Mouse (Mus musculus) kidney, embryonic 15.5 days (tissue): ENCODE measurements around the gene H2-T22. TPM values are rescaled to one million over a fixed set of nuclear protein-coding genes. Genes with fewer than 3 reads are reported as not detected.
A peak's percentile ranks its signal among the peaks of the same experiment; 100 is the strongest.

Source experiments
- ATAC-seq: fragments of 200-750 bp; cut with Nextera tagmentation; replicated peaks from 2 replicates; pipeline ENCODE4 v1.8.0; 2017; ENCODE audit warnings: moderate TSS enrichment; ENCODE audit not compliant: low FRiP score
- H3K27ac ChIP-seq: fragments of 300-500 bp; sonication (generic); 2 replicates; pipeline ENCODE4 v1.5.1; 2015; ENCODE audit warnings: mild to moderate bottlenecking, inconsistent platforms
- H3K27me3 ChIP-seq: fragments of 300-500 bp; sonication (generic); 2 replicates; pipeline ENCODE4 v1.6.1; 2015; ENCODE audit warnings: inconsistent platforms
- H3K36me3 ChIP-seq: fragments of 300-500 bp; sonication (generic); 2 replicates; pipeline ENCODE4 v1.6.1; 2015; ENCODE audit warnings: inconsistent platforms
- H3K4me1 ChIP-seq: fragments of 300-500 bp; sonication (generic); 2 replicates; pipeline ENCODE4 v1.6.1; 2015; ENCODE audit warnings: inconsistent platforms
- H3K4me2 ChIP-seq: fragments of 300-500 bp; sonication (generic); 2 replicates; pipeline ENCODE4 v1.6.1; 2015; ENCODE audit warnings: moderate library complexity, mild to moderate bottlenecking, inconsistent platforms
- H3K4me3 ChIP-seq: fragments of 300-500 bp; sonication (generic); replicated peaks from 2 replicates; pipeline ENCODE4 v1.5.1; 2015; ENCODE audit warnings: mild to moderate bottlenecking, inconsistent platforms
- H3K9ac ChIP-seq: fragments of 300-500 bp; sonication (generic); 2 replicates; pipeline ENCODE4 v1.6.1; 2015; ENCODE audit warnings: mild to moderate bottlenecking, inconsistent platforms
- H3K9me3 ChIP-seq: fragments of 300-500 bp; sonication (generic); replicated peaks from 2 replicates; pipeline ENCODE4 v1.6.1; 2016; ENCODE audit warnings: inconsistent platforms
- WGBS: fragments of 180-500 bp; shearing (Covaris S2); methylation state at CpG from one replicate; pipeline ENCODE4 v1.1.7; 2015; ENCODE audit warnings: mixed read lengths; 5-methylcytosine and 5-hydroxymethylcytosine counted together
- polyA plus RNA-seq: library from polyadenylated mRNA; unstranded; fragments of >200 nt; fragmentation: Nextera tagmentation; extraction: Ambion mirVana; gene quantifications from 2 replicates; pipeline ENCODE4 v1.2.1, GENCODE M21; 2015

H2-T22 gene
- polyA plus RNA-seq, 1 experiment from 2014 or later, result 14.1 TPM

DNA sequence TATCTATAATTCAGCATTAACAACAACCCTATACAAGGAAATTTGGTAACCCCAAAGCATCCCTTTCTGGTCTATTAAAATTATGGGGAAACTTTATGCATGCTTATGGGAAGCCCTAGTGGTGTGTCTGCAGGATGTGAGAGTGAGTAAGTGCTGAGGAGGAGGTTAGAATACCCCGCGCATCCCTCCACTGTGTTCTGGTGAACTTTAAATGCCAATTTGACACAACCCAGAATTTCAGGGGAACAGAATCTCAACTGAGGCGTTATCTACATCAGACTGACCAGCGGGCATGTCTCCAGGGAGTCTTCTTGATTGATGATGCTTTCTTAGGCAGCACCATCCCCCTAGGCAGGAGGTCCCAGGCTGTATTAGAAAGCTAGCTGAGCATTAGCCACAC, 16.6 kb downstream of the H2-T22 start:
- ATAC-seq, result no peak
- Histone ChIP-seq H3K4me1 (peaks cover 17% of the 10 kb centered on the region), H3K27ac (no peak overlapping the region), H3K9me3 (no peaks in the 10 kb centered on the region), H3K36me3 (no peaks in the 10 kb centered on the region), H3K4me3 (no peak overlapping the region), H3K27me3 (no peaks in the 10 kb centered on the region), H3K4me2 (no peak overlapping the region), H3K9ac (no peak overlapping the region)
- WGBS, result 70% methylated on average over 4 of the region's 4 CpGs

DNA sequence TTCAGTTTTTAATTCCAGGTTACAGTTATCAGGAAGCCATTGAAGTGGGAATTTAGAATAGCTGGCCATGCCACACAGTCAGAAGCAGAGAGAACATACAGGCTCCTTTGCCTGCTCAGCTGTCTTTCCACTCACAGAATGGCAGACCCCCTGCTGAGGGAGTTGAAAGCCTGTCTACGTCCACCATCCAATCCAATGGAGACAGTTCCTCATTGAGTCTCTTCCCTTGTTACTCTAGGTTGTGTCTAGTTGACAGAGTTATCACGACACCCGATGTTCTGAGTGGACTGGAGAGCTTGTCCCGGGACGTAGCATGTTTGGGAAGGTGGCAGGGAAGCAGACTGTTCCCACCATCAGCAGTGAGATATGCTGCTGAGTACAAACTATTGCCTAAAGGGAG, 17.4 kb downstream of the H2-T22 start:
- no peak for ATAC-seq
- 80% methylated on average over 5 of the region's 5 CpGs for WGBS
- H3K27me3 ChIP-seq, result no peaks in the 10 kb centered on the region
- no peak overlapping the region for H3K27ac ChIP-seq
- no peaks in the 10 kb centered on the region; the same call in 1 of the 2 replicates for H3K9me3 ChIP-seq
- peaks cover 17% of the 10 kb centered on the region for H3K4me1 ChIP-seq
- H3K4me3 ChIP-seq, result no peak overlapping the region
- no peak overlapping the region for H3K4me2 ChIP-seq
- no peak overlapping the region for H3K9ac ChIP-seq
- no peaks in the 10 kb centered on the region for H3K36me3 ChIP-seq

DNA sequence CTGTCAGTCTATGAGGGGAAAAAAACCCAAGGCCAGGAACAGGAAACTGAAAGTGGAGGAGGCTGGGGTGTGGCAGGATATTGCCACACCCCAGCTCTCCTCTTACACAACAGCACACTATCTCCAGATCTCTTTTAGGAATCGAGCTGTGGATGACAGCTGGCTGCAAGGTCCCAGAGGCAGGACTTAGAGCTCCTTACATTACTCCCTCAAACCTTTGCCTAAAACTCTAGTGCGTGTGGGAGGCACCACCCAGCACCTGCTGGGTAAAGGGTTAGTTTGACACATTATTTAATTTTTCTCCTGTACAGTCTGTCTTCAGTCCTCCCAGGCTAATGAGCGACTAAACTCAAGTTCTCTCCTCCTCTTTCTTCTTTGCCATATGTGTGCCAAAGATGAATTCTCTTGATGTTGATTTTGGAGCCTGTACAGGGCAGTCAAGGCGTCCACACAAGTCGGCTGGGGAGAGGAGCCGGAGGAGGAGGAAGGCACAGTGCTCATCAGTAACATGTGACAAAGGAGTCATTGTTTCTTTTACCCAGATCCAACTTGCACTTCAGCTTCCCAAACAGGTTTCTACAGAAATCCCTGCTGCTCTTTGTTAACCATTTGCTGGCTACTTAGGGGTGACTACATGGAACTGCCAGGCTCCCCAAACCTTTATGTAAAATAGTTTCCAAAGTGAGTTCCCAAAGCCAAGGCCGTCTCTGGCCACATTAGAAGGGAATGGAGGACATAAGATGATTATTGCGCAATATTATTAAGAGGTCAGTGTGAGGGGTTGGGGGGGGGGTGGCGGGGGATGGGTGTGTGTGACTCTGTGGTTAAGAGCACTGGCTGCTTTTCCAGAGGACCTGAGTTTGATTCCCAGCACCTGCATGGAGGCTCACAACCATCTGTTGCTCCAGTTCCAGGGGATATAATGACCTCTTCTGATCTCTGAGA, 18.6 kb downstream of the H2-T22 start:
- peak overlapping the region; percentile 21; the same call in 1 of the 2 replicates for H3K4me2 ChIP-seq
- ATAC-seq, result no peak
- WGBS, result 48% methylated on average over 9 of the region's 9 CpGs

DNA sequence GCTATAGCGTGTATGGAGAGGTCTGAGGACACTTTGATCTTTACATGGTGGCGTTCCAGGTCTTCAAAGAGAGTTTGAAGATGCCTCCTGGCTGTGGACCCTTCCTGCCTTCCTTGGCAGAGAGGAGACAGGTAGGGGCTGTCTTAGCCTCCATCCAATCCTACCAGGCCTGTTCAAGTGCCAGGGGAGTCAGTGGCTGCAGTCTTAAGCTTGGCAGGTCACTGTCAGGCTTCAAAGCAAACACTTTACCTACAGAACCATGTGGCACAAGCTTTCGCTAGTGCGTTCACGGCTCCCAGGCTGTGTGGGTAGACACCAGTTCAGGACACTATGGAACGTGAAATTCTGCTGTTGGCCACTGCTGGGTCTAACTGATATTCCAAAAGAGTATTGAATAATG, 19.6 kb downstream of the H2-T22 start:
- no peak overlapping the region for H3K27ac ChIP-seq

More for the DNA sequence above, 18.6 kb downstream of the H2-T22 start:
- Histone ChIP-seq H3K4me1 (peaks cover 17% of the 10 kb centered on the region), H3K27me3 (no peaks in the 10 kb centered on the region), H3K9ac (no peak overlapping the region), H3K9me3 (no peaks in the 10 kb centered on the region; the same call in 1 of the 2 replicates), H3K27ac (peak overlapping the region; percentile 54), H3K4me3 (no peak overlapping the region), H3K36me3 (no peaks in the 10 kb centered on the region)

DNA sequence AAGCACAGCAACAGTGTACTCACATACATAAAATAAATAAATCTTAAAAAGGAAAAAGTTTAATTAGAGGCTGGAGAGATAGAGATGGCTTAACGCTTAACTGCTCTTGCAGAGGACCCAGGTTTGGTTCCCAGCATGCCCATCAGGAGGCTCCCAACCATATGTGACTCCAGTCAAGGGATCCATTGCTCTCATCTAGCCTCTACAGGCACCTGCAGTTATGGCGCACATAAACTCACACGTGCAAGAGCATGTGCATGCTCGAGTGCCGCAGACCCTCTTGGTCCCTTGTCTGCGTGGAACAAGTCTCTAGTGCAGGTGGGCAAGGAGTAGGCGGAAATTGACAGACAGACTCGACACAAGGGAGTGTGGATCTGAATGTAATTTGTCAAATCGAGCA, 20.4 kb downstream of the H2-T22 start:
- ATAC-seq, result no peak
- no peak overlapping the region for H3K27ac ChIP-seq
- no peak overlapping the region for H3K4me2 ChIP-seq
- no peaks in the 10 kb centered on the region for H3K36me3 ChIP-seq
- H3K4me3 ChIP-seq, result no peak overlapping the region
- H3K9me3 ChIP-seq, result no peaks in the 10 kb centered on the region; the same call in 1 of the 2 replicates
- H3K4me1 ChIP-seq, result peaks cover 17% of the 10 kb centered on the region
- no peak overlapping the region for H3K9ac ChIP-seq
- 94% methylated on average over 9 of the region's 9 CpGs for WGBS
- H3K27me3 ChIP-seq, result no peaks in the 10 kb centered on the region

More for the DNA sequence above, 19.6 kb downstream of the H2-T22 start:
- H3K4me2 ChIP-seq, result no peak overlapping the region
- no peaks in the 10 kb centered on the region for H3K36me3 ChIP-seq
- no peaks in the 10 kb centered on the region; the same call in 1 of the 2 replicates for H3K9me3 ChIP-seq
- peaks cover 17% of the 10 kb centered on the region for H3K4me1 ChIP-seq
- WGBS, result 89% methylated on average over 6 of the region's 6 CpGs
- ATAC-seq, result no peak
- H3K4me3 ChIP-seq, result no peak overlapping the region
- no peaks in the 10 kb centered on the region for H3K27me3 ChIP-seq
- H3K9ac ChIP-seq, result no peak overlapping the region

DNA sequence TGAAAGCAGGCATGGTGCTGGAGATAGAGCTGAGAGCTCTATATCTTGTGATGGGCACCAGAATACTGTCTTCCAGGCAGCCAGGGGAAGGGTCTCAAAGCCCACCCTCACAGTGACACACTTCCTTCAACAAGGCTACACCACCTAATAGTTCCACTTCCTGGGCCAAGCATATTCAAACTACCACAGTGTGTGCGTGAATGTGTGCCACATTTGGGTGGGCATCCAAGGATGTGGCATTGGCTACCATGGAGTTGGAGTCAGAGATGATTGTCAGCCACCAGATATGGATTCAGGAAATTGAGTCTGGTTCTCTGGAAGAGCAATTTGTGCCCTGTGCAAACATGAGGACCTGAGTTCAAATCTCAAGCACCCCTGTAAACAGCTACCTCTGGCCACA, 21.2 kb downstream of the H2-T22 start:
- H3K4me2 ChIP-seq, result no peak overlapping the region
- H3K4me1 ChIP-seq, result peaks cover 17% of the 10 kb centered on the region
- H3K36me3 ChIP-seq, result no peaks in the 10 kb centered on the region
- ATAC-seq, result no peak
- 91% methylated on average over 1 of the region's 1 CpGs for WGBS
- no peak overlapping the region for H3K4me3 ChIP-seq
- H3K27me3 ChIP-seq, result no peaks in the 10 kb centered on the region
- no peaks in the 10 kb centered on the region; the same call in 1 of the 2 replicates for H3K9me3 ChIP-seq
- no peak overlapping the region for H3K27ac ChIP-seq
- H3K9ac ChIP-seq, result no peak overlapping the region

DNA sequence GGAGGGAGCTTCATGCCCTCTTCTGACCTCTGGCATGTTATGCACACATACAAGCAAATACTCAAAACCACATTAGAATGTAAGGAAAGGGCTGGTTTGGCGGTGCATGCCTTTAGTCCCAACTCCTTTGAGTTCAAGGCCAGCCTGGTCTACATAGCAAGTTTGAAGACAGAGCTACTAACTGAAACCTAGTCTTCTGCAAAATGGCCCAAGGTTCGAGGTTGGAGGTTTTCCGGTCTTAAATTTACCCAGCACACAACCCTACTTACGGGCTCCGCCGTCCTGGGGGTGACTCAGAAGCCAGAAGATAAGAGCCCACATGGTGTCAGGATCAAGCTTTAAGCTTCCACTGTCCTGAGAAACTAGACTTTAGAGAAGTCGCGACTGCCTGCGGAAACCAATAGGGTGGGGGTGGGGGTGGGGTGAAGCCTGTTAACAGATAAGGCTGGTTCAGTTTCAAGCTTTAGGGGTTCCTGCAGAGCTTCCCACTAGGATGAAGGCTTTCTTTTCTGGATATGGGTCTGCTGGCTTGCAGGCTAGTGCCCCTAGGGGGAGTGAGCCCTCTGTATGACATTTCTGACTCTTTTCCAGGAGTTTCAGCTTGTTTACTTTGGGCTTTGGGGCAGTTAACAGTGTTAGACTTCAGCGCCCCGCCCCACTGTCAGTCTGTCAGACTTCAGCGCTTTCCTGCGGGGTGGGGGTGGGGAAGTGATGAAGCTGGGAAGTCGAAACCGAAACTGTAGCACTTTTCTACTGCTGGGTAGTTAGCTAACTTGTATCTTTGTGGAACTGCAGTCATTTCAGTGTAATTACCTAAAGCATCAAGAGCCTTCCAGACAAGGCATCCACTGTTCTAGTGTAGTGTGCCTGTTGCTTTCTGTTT, 22.1 kb downstream of the H2-T22 start, which contains the start of gene H2-T24:
Gene H2-T24, minus strand, starts transcription at position 370 of the 883 bp plus-strand sequence.
- H3K4me1 ChIP-seq, result peaks cover 17% of the 10 kb centered on the region
- H3K9ac ChIP-seq, result no peak within 1 kb of the TSS
- H3K4me3 ChIP-seq, result peak within 1 kb of the TSS; percentile 5; the same call in 1 of the 2 replicates
- no peaks in the 10 kb centered on the region for H3K27me3 ChIP-seq
- no peak within 1 kb of the TSS for H3K27ac ChIP-seq
- H3K4me2 ChIP-seq, result peak within 1 kb of the TSS; percentile 31
- 46% methylated on average over 15 of the region's 15 CpGs for WGBS
- peaks cover 5% of the 10 kb centered on the region; the same call in 1 of the 2 replicates for H3K36me3 ChIP-seq
- ATAC-seq, result peak; percentile 58
- no peaks in the 10 kb centered on the region; the same call in 1 of the 2 replicates for H3K9me3 ChIP-seq

DNA sequence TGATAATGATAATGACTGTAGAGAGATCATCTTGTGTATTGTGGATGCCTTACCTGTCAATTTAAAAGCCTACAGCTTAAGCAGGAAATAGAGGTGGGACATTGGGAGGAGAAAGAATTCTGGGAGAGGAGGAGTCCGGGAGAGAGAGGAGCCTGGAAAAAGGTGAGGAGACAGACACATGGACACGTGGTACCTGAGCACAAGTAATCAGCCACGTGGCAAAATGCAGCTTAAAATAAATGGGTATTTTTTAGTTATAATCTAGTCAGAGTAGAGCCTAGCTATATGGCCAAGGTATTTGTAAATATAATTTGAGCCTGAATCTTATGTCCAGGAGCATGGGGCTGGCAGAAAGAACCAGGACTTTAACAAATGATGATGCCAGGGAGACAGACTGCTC, 23.0 kb downstream of the H2-T22 start:
- WGBS, result 74% methylated on average over 3 of the region's 3 CpGs
- Histone ChIP-seq H3K9me3 (no peaks in the 10 kb centered on the region; the same call in 1 of the 2 replicates), H3K4me1 (peaks cover 17% of the 10 kb centered on the region), H3K27me3 (no peaks in the 10 kb centered on the region), H3K9ac (no peak overlapping the region), H3K27ac (no peak overlapping the region), H3K4me3 (no peak overlapping the region), H3K4me2 (no peak overlapping the region), H3K36me3 (peaks cover 14% of the 10 kb centered on the region)
- ATAC-seq, result no peak

DNA sequence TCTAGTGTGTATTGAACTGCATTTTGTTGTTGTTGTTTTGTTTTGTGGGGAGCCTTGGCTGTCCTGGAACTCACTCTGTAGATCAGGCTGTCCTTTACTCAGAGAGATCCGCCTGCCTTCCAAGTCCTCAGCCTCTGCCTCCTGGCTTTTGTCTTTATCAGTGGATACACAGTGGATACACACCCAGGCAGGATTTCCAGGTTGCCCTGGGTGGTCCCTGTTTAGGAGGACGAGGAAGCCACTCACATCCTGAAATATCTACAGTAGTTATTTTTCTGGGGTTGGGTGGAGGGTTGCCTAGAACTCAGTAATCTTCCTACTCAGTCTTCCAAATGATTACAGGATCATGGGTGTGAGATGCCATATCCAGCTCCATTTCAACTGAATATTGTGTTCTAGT, 23.6 kb downstream of the H2-T22 start:
- no peak overlapping the region for H3K27ac ChIP-seq
- H3K9ac ChIP-seq, result no peak overlapping the region
- H3K36me3 ChIP-seq, result peaks cover 19% of the 10 kb centered on the region
- no peaks in the 10 kb centered on the region; the same call in 1 of the 2 replicates for H3K9me3 ChIP-seq
- no peak overlapping the region for H3K4me2 ChIP-seq
- no peak overlapping the region for H3K4me3 ChIP-seq
- peaks cover 13% of the 10 kb centered on the region for H3K4me1 ChIP-seq
- H3K27me3 ChIP-seq, result no peaks in the 10 kb centered on the region
- 62% methylated on average over 2 of the region's 2 CpGs for WGBS
- no peak for ATAC-seq

DNA sequence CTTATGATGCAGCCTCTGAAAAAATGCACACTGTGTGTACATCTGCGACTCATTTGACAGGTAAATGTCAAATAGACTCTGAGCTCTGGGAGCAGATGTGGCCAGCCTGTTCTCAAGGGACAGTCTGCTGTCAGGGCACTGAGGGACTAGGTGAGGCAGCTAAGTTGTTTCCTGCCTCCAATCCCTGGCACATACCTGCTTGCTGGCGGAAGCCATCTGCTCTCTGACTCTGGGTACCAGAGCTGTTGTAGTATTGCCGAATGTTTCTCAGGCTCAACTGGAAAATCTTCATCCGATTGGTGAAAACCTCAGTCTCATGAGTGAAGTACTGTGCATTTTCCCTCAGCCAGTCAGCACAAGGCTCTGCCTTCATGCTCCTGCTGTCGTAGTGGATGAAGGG, 25.5 kb downstream of the H2-T22 start:
- Histone ChIP-seq H3K4me2 (no peak overlapping the region), H3K36me3 (peaks cover 19% of the 10 kb centered on the region), H3K9me3 (no peaks in the 10 kb centered on the region; the same call in 1 of the 2 replicates), H3K4me1 (peaks cover 3% of the 10 kb centered on the region; the same call in 1 of the 2 replicates), H3K27ac (no peak overlapping the region), H3K4me3 (no peak overlapping the region), H3K27me3 (no peaks in the 10 kb centered on the region), H3K9ac (no peak overlapping the region)
- ATAC-seq, result no peak
- 88% methylated on average over 5 of the region's 5 CpGs for WGBS

DNA sequence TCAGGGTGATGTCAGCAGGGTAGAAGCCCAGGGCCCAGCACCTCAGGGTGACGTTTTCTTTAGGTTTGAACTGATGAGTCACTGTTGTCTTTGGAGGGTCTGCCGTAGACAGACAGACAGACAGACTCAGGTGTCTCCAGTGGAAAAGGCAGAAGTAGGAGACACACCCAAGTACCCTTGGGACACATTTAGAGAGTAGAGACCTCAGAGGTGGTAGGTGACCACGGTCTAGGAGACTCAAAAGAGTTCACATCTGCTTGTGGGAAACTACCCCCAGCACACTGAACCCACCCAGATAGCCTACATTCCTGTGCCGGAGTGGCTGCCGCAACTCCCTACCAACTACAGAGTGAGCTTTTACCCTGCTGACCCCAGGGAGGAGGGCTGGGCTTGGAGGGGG, 27.6 kb downstream of the H2-T22 start:
- Histone ChIP-seq H3K4me2 (no peak overlapping the region), H3K9ac (no peak overlapping the region), H3K4me1 (no peaks in the 10 kb centered on the region), H3K27me3 (no peaks in the 10 kb centered on the region), H3K36me3 (peaks cover 19% of the 10 kb centered on the region), H3K27ac (no peak overlapping the region), H3K4me3 (no peak overlapping the region), H3K9me3 (no peaks in the 10 kb centered on the region)
- 93% methylated on average over 5 of the region's 5 CpGs for WGBS
- no peak for ATAC-seq
